Mouse (Mus musculus) heart, embryonic 11.5 days (tissue): ENCODE data around the gene Pcare. TPM values are rescaled to one million over a fixed set of nuclear protein-coding genes. Genes with fewer than 3 reads are reported as not detected.

ENCODE experiments used
- ATAC-seq: fragments of 200-750 bp; cut with Nextera tagmentation; replicated peaks from 2 replicates; pipeline ENCODE4 v1.8.0; 2017; ENCODE audit warnings: moderate library complexity; ENCODE audit not compliant: insufficient number of reproducible peaks, low FRiP score, low TSS enrichment
- H3K27ac ChIP-seq: fragments of 300-500 bp; sonication (generic); 2 replicates; pipeline ENCODE4 v1.5.1; 2014; ENCODE audit warnings: mild to moderate bottlenecking, low read depth, low read length
- H3K27me3 ChIP-seq: fragments of 300-500 bp; sonication (generic); 2 replicates; pipeline ENCODE4 v1.6.1; 2014; ENCODE audit warnings: mild to moderate bottlenecking, low read length, mixed read lengths; ENCODE audit not compliant: control insufficient read depth, insufficient read depth
- H3K36me3 ChIP-seq: fragments of 300-500 bp; sonication (generic); 2 replicates; pipeline ENCODE4 v1.6.1; 2014; ENCODE audit warnings: mild to moderate bottlenecking, low read length, moderate library complexity, mixed read lengths; ENCODE audit not compliant: control insufficient read depth, insufficient read depth
- H3K4me1 ChIP-seq: fragments of 300-500 bp; sonication (generic); 2 replicates; pipeline ENCODE4 v1.6.1; 2014; ENCODE audit warnings: low read length; ENCODE audit not compliant: control insufficient read depth, insufficient read depth
- H3K4me2 ChIP-seq: fragments of 300-500 bp; sonication (generic); 2 replicates; pipeline ENCODE4 v1.6.1; 2014; ENCODE audit warnings: mild to moderate bottlenecking, moderate library complexity
- H3K4me3 ChIP-seq: fragments of 300-500 bp; sonication (generic); 2 replicates; pipeline ENCODE4 v1.5.1; 2014; ENCODE audit warnings: low read depth, low read length
- H3K9ac ChIP-seq: fragments of 300-500 bp; sonication (generic); 2 replicates; pipeline ENCODE4 v1.6.1; 2014; ENCODE audit warnings: mild to moderate bottlenecking, low read depth, low read length, moderate library complexity
- H3K9me3 ChIP-seq: fragments of 300-500 bp; sonication (generic); replicated peaks from 2 replicates; pipeline ENCODE4 v1.6.1; 2016; ENCODE audit warnings: low read length; ENCODE audit not compliant: control insufficient read depth
- WGBS: fragments of 180-500 bp; shearing (Covaris S2); extraction: QIAGEN DNeasy Blood & Tissue Kit; methylation state at CpG from one replicate; pipeline ENCODE4 v1.1.7; 2014; ENCODE audit not compliant: insufficient replicate concordance; 5-methylcytosine and 5-hydroxymethylcytosine counted together
- polyA plus RNA-seq: library from polyadenylated mRNA; unstranded; fragments of >200 nt; fragmentation: Nextera tagmentation; extraction: Ambion mirVana; gene quantifications from 2 replicates; pipeline ENCODE4 v1.2.1, GENCODE M21; 2014

Pcare gene
- polyA plus RNA-seq, 1 experiment from 2014 or later, result not detected

DNA sequence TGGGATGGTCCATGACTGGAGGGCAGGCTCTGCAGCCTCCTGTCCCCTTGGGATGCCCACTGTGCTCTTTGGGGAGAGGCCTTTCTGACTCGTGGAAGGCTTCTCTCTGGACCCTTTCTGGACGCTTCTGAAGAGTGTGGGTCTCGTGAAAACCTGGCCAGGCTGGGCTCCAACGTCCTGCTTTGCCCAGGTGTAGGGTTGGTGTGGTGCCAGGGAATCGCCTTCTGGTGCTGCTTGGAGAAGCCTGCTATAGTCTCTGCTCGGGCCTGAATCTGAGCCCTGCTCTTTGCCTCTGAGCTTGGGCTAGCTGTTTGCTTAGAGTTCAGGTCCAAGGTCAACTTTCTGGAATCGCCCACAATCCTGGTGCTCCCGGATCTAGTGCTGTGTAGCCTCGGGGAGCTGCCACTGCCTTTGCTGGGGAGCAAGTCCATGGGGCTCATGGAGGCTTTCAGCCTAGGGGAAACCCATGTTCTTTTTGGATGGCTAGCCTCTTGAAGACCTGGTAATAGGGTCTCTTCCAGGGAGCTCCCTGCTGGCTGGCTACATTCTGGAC, 3.0 kb downstream of the Pcare start:
- no peak for ATAC-seq
- WGBS, result 80% methylated on average over 9 of the region's 9 CpGs
- no peaks in the 10 kb centered on the region for H3K9me3 ChIP-seq
- no peak overlapping the region for H3K4me3 ChIP-seq
- no peaks in the 10 kb centered on the region for H3K27me3 ChIP-seq
- no peak overlapping the region for H3K9ac ChIP-seq
- no peak overlapping the region for H3K4me2 ChIP-seq
- H3K36me3 ChIP-seq, result no peaks in the 10 kb centered on the region
- H3K27ac ChIP-seq, result no peak overlapping the region
- H3K4me1 ChIP-seq, result no peaks in the 10 kb centered on the region

DNA sequence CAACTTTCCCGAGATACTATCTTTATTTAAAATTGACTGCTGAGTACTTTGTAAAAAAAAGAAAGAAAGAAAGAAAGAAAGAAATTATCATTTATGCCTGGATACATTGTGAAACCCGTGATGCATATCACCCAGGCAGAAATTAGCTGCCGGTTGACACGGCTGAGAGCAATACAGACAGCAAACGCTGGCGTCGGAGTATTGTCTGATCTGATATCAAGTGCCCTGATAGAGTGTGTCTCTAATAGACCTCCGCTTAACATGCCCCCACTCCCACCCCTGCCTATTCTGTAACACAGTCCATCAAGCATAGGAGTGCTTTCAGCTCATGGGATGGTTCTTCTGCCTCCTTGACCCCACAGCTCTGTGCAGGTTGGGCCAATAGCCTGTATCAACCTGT, 5.1 kb downstream of the Pcare start:
- Histone ChIP-seq H3K27ac (no peak overlapping the region), H3K4me1 (no peaks in the 10 kb centered on the region; the same call in 1 of the 2 replicates), H3K9me3 (no peaks in the 10 kb centered on the region), H3K4me3 (no peak overlapping the region), H3K36me3 (no peaks in the 10 kb centered on the region), H3K9ac (no peak overlapping the region), H3K27me3 (no peaks in the 10 kb centered on the region), H3K4me2 (no peak overlapping the region)
- WGBS, result 77% methylated on average over 8 of the region's 8 CpGs
- no peak for ATAC-seq

DNA sequence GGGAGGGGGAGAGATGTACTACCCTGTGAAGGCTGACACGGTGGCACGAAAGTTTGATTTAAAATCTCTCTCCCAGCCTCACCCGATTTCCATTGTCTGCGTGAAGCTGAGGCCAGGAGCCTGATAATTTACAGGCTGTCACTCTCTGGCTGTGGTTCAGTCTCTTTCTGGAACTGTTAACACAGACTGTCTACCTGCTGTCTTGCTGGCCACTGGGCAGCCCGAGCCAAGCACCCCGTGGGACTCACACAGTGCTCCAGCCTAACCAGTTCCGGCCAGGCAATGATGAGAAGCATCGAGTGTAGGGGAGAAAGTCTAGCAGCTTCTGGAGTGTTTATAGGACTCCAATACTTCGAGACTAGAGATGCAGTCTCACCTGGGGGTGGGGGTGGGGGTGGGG, 6.6 kb downstream of the Pcare start:
- ATAC-seq, result no peak
- H3K4me1 ChIP-seq, result no peaks in the 10 kb centered on the region; the same call in 1 of the 2 replicates
- H3K9me3 ChIP-seq, result no peaks in the 10 kb centered on the region
- H3K27ac ChIP-seq, result no peak overlapping the region
- 85% methylated on average over 9 of the region's 9 CpGs for WGBS
- no peak overlapping the region for H3K4me3 ChIP-seq
- H3K4me2 ChIP-seq, result no peak overlapping the region
- H3K36me3 ChIP-seq, result no peaks in the 10 kb centered on the region
- no peak overlapping the region for H3K9ac ChIP-seq
- H3K27me3 ChIP-seq, result no peaks in the 10 kb centered on the region

DNA sequence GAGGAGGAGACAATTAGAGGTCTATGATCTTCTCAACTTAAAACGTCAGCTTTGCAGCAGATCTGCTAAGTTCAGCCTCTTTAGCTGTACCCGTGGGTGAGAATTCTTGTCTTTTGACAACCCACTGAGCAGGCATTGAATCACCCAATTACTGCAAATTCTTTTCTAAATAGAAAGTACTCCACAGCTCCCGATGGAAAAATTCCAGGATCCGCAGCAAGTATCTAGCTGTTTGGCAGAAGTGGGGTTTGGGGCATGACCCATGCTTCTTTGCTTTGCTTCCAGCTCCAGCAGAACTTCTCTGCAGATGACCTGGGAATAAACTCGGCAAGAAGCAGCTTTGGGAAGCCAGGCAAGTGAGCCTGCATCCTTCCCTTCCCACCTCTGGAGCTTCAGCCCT, 9.8 kb downstream of the Pcare start:
- WGBS, result 41% methylated on average over 5 of the region's 5 CpGs
- Histone ChIP-seq H3K4me2 (no peak overlapping the region), H3K9ac (no peak overlapping the region), H3K4me1 (no peaks in the 10 kb centered on the region; the same call in 1 of the 2 replicates), H3K9me3 (no peaks in the 10 kb centered on the region), H3K27ac (no peak overlapping the region), H3K27me3 (no peaks in the 10 kb centered on the region), H3K4me3 (no peak overlapping the region), H3K36me3 (no peaks in the 10 kb centered on the region)
- no peak for ATAC-seq

DNA sequence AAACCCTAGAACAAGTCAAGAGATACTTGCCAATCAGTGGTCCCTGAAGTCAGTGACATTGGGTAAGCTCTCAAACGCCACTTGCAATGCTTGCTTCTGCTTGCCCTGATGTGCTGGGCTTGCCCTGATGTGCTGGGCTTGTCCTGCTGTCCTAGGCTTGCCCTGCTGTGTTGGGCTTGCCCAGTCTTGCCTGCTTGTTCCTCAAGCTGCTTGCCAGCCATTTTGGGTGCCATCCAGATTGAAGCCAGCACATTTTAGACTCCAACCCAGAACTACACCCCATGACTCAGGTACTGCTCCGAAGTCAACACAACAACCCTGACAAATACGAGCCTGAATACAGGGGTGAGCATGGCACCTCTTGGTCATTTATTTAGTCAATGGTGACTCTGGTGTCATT, 10.5 kb downstream of the Pcare start:
- Histone ChIP-seq H3K27ac (no peak overlapping the region), H3K9me3 (no peaks in the 10 kb centered on the region), H3K4me3 (no peak overlapping the region), H3K4me2 (no peak overlapping the region), H3K27me3 (no peaks in the 10 kb centered on the region), H3K9ac (no peak overlapping the region), H3K4me1 (no peaks in the 10 kb centered on the region; the same call in 1 of the 2 replicates), H3K36me3 (no peaks in the 10 kb centered on the region)
- no peak for ATAC-seq
- 88% methylated on average over 3 of the region's 3 CpGs for WGBS

GRCm38 (mm10) chr17:71736442-71736841, 16.3 kb downstream of the Pcare start:
- H3K27me3 ChIP-seq, result no peaks in the 10 kb centered on the region
- H3K27ac ChIP-seq, result no peak overlapping the region
- H3K9ac ChIP-seq, result no peak overlapping the region
- no peak overlapping the region for H3K4me2 ChIP-seq
- peaks cover 11% of the 10 kb centered on the region for H3K4me1 ChIP-seq
- WGBS, result 63% methylated on average over 3 of the region's 3 CpGs
- H3K4me3 ChIP-seq, result no peak overlapping the region
- no peaks in the 10 kb centered on the region for H3K9me3 ChIP-seq
- no peak for ATAC-seq
- no peaks in the 10 kb centered on the region for H3K36me3 ChIP-seq

GRCm38 (mm10) chr17:71730655-71731054, 22.0 kb downstream of the Pcare start:
- Histone ChIP-seq H3K27ac (no peak overlapping the region), H3K9me3 (no peaks in the 10 kb centered on the region), H3K4me3 (no peak overlapping the region), H3K4me2 (no peak overlapping the region), H3K4me1 (peaks cover 3% of the 10 kb centered on the region), H3K27me3 (no peaks in the 10 kb centered on the region), H3K9ac (no peak overlapping the region), H3K36me3 (no peaks in the 10 kb centered on the region)
- WGBS, result 60% methylated on average over 2 of the region's 2 CpGs
- ATAC-seq, result no peak

DNA sequence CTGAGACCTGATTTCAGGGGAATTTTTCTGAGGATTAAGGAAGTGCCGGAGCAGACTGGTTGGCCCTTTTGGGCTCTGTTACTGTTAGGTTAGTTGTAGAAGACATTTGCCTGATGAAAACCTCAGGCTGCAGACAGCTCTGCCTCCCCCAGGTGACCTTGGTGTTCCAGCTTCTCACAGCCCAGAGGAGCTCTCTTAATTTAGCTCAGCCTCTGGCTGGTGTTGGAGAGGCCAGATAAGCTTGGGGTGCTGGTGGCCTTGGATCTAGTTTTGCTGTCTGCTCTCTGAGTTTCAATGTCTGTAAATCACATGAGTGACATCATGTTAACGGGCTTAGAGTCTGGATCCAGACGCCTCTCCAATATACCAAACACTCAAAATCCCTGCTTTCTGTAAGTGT, 31.7 kb downstream of the Pcare start:
- Histone ChIP-seq H3K9me3 (no peaks in the 10 kb centered on the region), H3K27ac (peak overlapping the region; percentile 95), H3K27me3 (no peaks in the 10 kb centered on the region), H3K4me3 (no peak overlapping the region), H3K4me2 (no peak overlapping the region), H3K36me3 (no peaks in the 10 kb centered on the region), H3K4me1 (peaks cover 16% of the 10 kb centered on the region), H3K9ac (no peak overlapping the region)
- 42% methylated on average over 3 of the region's 3 CpGs for WGBS
- ATAC-seq, result peak; percentile 82

GRCm38 (mm10) chr17:71720434-71720833, 32.3 kb downstream of the Pcare start:
- peak overlapping the region; percentile 95 for H3K27ac ChIP-seq
- H3K4me3 ChIP-seq, result no peak overlapping the region
- H3K9ac ChIP-seq, result no peak overlapping the region
- peaks cover 16% of the 10 kb centered on the region for H3K4me1 ChIP-seq
- no peaks in the 10 kb centered on the region for H3K9me3 ChIP-seq
- ATAC-seq, result no peak
- no peaks in the 10 kb centered on the region for H3K27me3 ChIP-seq
- no peaks in the 10 kb centered on the region for H3K36me3 ChIP-seq
- H3K4me2 ChIP-seq, result no peak overlapping the region
